Mouse (Mus musculus): ENCODE data around the gene Pcgf6. TPM values are rescaled to one million over a fixed set of nuclear protein-coding genes. Genes with fewer than 3 reads are reported as not detected.
A peak's percentile ranks its signal among the peaks of the same experiment; 100 is the strongest.

Gene Pcgf6
- not detected in 2 replicates for polyA plus RNA-seq (2012; ENCODE audit: insufficient read depth, insufficient read length, low replicate concordance, missing spikeins)

GRCm38 (mm10) chr19:47050271-47051032, at the start of gene Pcgf6:
Gene Pcgf6, minus strand, starts transcription at chr19:47050906.
- TF ChIP-seq POLR2A (IDR thresholded peaks at IDR 0.05; ENCODE audit: insufficient read depth, low read depth, low read length) (0 out of 2 replicates have a peak, but pooled peaks have one; percentile 27), CTCF (IDR thresholded peaks at IDR 0.05; ENCODE audit: insufficient read depth, low read depth, low read length) (peak; percentile 28; the same call in 1 of the 2 replicates)
- under 1% methylated on average over 74 of the region's 75 CpGs for WGBS

GRCm38 (mm10) chr19:47090550-47091156, 39.9 kb upstream of the Pcgf6 start, which contains the start of the genes Usmg5 and Pdcd11:
Gene Usmg5, minus strand, starts transcription at chr19:47090647.
Gene Pdcd11, plus strand, starts transcription at chr19:47090768.
- under 1% methylated on average over 56 of the region's 56 CpGs for WGBS
- Histone ChIP-seq H3K27ac (ENCODE audit: insufficient read depth, low read depth, low read length) (peak within 1 kb of the TSS; percentile 92), H3K4me1 (ENCODE audit: control insufficient read depth, insufficient read depth, low read length) (peaks cover 2% of the 10 kb centered on the region; the same call in 1 of the 2 replicates), H3K4me3 (ENCODE audit: insufficient read depth, low read depth, low read length) (peak within 1 kb of the TSS; percentile 70)
- TF ChIP-seq CTCF (IDR thresholded peaks at IDR 0.05; ENCODE audit: insufficient read depth, low read depth, low read length) (no peak), POLR2A (IDR thresholded peaks at IDR 0.05; ENCODE audit: insufficient read depth, low read depth, low read length) (peak; percentile 69)

More at GRCm38 (mm10) chr19:47050271-47051032, at the start of gene Pcgf6:
- Histone ChIP-seq H3K4me3 (ENCODE audit: insufficient read depth, low read depth, low read length) (peak within 1 kb of the TSS; percentile 99), H3K4me1 (ENCODE audit: control insufficient read depth, insufficient read depth, low read length) (peaks cover 6% of the 10 kb centered on the region), H3K27ac (ENCODE audit: insufficient read depth, low read depth, low read length) (peak within 1 kb of the TSS; percentile 81)

- TF ChIP-seq CTCF (IDR thresholded peaks at IDR 0.05; ENCODE audit: insufficient read depth, low read depth, low read length) (no peak), POLR2A (IDR thresholded peaks at IDR 0.05; ENCODE audit: insufficient read depth, low read depth, low read length) (no peak)
- under 1% methylated on average over 36 of the region's 36 CpGs for WGBS
- Histone ChIP-seq H3K4me3 (ENCODE audit: insufficient read depth, low read depth, low read length) (peak overlapping the region; percentile 70), H3K4me1 (ENCODE audit: control insufficient read depth, insufficient read depth, low read length) (peaks cover 2% of the 10 kb centered on the region; the same call in 1 of the 2 replicates), H3K27ac (ENCODE audit: insufficient read depth, low read depth, low read length) (peak overlapping the region; percentile 92)
Observed at GRCm38 (mm10) chr19:47089718-47090525, 39.2 kb upstream of the Pcgf6 start.

- H3K4me3 ChIP-seq (ENCODE audit: insufficient read depth, low read depth, low read length) = no peak overlapping the region
- no peak for TF ChIP-seq POLR2A (IDR thresholded peaks at IDR 0.05; ENCODE audit: insufficient read depth, low read depth, low read length)
- TF ChIP-seq CTCF (IDR thresholded peaks at IDR 0.05; ENCODE audit: insufficient read depth, low read depth, low read length) = no peak
- peaks cover 2% of the 10 kb centered on the region; the same call in 1 of the 2 replicates for H3K4me1 ChIP-seq (ENCODE audit: control insufficient read depth, insufficient read depth, low read length)
- H3K27ac ChIP-seq (ENCODE audit: insufficient read depth, low read depth, low read length) = no peak overlapping the region
- WGBS = 43% methylated on average over 3 of the region's 3 CpGs
Observed at GRCm38 (mm10) chr19:47088226-47088625, 37.5 kb upstream of the Pcgf6 start.

- peak overlapping the region; percentile 87 for H3K4me3 ChIP-seq (ENCODE audit: insufficient read depth, low read depth, low read length)
- peaks cover 3% of the 10 kb centered on the region; the same call in 1 of the 2 replicates for H3K4me1 ChIP-seq (ENCODE audit: control insufficient read depth, insufficient read depth, low read length)
- peak overlapping the region; percentile 13; the same call in 1 of the 2 replicates for H3K27ac ChIP-seq (ENCODE audit: insufficient read depth, low read depth, low read length)
- WGBS = under 1% methylated on average over 69 of the region's 72 CpGs
- no peak for TF ChIP-seq CTCF (IDR thresholded peaks at IDR 0.05; ENCODE audit: insufficient read depth, low read depth, low read length)
- no peak for TF ChIP-seq POLR2A (IDR thresholded peaks at IDR 0.05; ENCODE audit: insufficient read depth, low read depth, low read length)
Observed at GRCm38 (mm10) chr19:47067924-47068611, 17.4 kb upstream of the Pcgf6 start.

GRCm38 (mm10) chr19:47067096-47067882, 16.6 kb upstream of the Pcgf6 start, which contains the start of gene Taf5:
Gene Taf5, plus strand, starts transcription at chr19:47067746.
- peak within 1 kb of the TSS; percentile 13; the same call in 1 of the 2 replicates for H3K27ac ChIP-seq (ENCODE audit: insufficient read depth, low read depth, low read length)
- H3K4me1 ChIP-seq (ENCODE audit: control insufficient read depth, insufficient read depth, low read length) = peaks cover 3% of the 10 kb centered on the region; the same call in 1 of the 2 replicates
- H3K4me3 ChIP-seq (ENCODE audit: insufficient read depth, low read depth, low read length) = peak within 1 kb of the TSS; percentile 87
- WGBS = 9% methylated on average over 49 of the region's 49 CpGs
- TF ChIP-seq POLR2A (IDR thresholded peaks at IDR 0.05; ENCODE audit: insufficient read depth, low read depth, low read length) (peak; percentile 97), CTCF (IDR thresholded peaks at IDR 0.05; ENCODE audit: insufficient read depth, low read depth, low read length) (no peak)

- Histone ChIP-seq H3K27ac (ENCODE audit: insufficient read depth, low read depth, low read length) (no peak overlapping the region), H3K4me3 (ENCODE audit: insufficient read depth, low read depth, low read length) (no peak overlapping the region), H3K4me1 (ENCODE audit: control insufficient read depth, insufficient read depth, low read length) (peaks cover 3% of the 10 kb centered on the region; the same call in 1 of the 2 replicates)
- 91% methylated on average over 3 of the region's 3 CpGs for WGBS
- TF ChIP-seq POLR2A (IDR thresholded peaks at IDR 0.05; ENCODE audit: insufficient read depth, low read depth, low read length) = no peak
- TF ChIP-seq CTCF (IDR thresholded peaks at IDR 0.05; ENCODE audit: insufficient read depth, low read depth, low read length) = no peak
Observed at GRCm38 (mm10) chr19:47065860-47066259, 15.2 kb upstream of the Pcgf6 start.
